Mouse (Mus musculus) embryonic fibroblast, embryonic 13.5 days (primary cell): ENCODE results near the gene D11Wsu47e. TPM values are rescaled to one million over a fixed set of nuclear protein-coding genes. Genes with fewer than 3 reads are reported as not detected.

Experiments used
- H3K27ac ChIP-seq: 2 replicates; pipeline ENCODE4 v1.5.1; 2012; ENCODE audit warnings: low read length, control low read depth, inconsistent platforms; ENCODE audit not compliant: insufficient read depth
- H3K4me1 ChIP-seq: 2 replicates; pipeline ENCODE4 v1.6.1; 2011; ENCODE audit warnings: low read length; ENCODE audit not compliant: control insufficient read depth, insufficient read depth
- H3K4me3 ChIP-seq: 2 replicates; pipeline ENCODE4 v1.5.1; 2011; ENCODE audit warnings: mild to moderate bottlenecking, control low read depth, low read length; ENCODE audit not compliant: insufficient read depth
- CTCF ChIP-seq: IDR thresholded peaks from 2 replicates; pipeline ENCODE4 v1.5.1; 2011; ENCODE audit warnings: mild to moderate bottlenecking, control low read depth, low read length, moderate library complexity, borderline replicate concordance; ENCODE audit not compliant: insufficient read depth
- POLR2A ChIP-seq: IDR thresholded peaks from 2 replicates; pipeline ENCODE4 v1.6.1; 2011; ENCODE audit warnings: low read depth, mild to moderate bottlenecking, control low read depth, low read length, moderate library complexity
- polyA plus RNA-seq: library from polyadenylated mRNA; stranded (reverse); fragments of >200 nt; gene quantifications from 2 replicates; pipeline ENCODE4 v1.2.4, GENCODE M21; 2011; ENCODE audit warnings: low read depth; ENCODE audit not compliant: missing spikeins, insufficient read length

Gene D11Wsu47e
- polyA plus RNA-seq, 1 experiment = 14.9 TPM

GRCm38 (mm10) chr11:113680954-113681353 lies 3.3 kb upstream of the D11Wsu47e start:
- H3K4me3 ChIP-seq = no peak overlapping the region
- no peak overlapping the region for H3K27ac ChIP-seq
- TF ChIP-seq CTCF (no peak), POLR2A (no peak)
- peaks cover 5% of the 10 kb centered on the region; the same call in 1 of the 2 replicates for H3K4me1 ChIP-seq

- H3K4me3 ChIP-seq = 0 out of 2 replicates have a peak overlapping the region, but pooled peaks have one; percentile 16
- H3K4me1 ChIP-seq = peaks cover 5% of the 10 kb centered on the region; the same call in 1 of the 2 replicates
Observed at GRCm38 (mm10) chr11:113681979-113682378, 2.2 kb upstream of the D11Wsu47e start.

GRCm38 (mm10) chr11:113682897-113683626 lies 1.1 kb upstream of the D11Wsu47e start:
- H3K4me1 ChIP-seq = peaks cover 5% of the 10 kb centered on the region; the same call in 1 of the 2 replicates

More at GRCm38 (mm10) chr11:113681979-113682378, 2.2 kb upstream of the D11Wsu47e start:
- H3K27ac ChIP-seq = no peak overlapping the region
- no peak for TF ChIP-seq CTCF
- no peak for TF ChIP-seq POLR2A

GRCm38 (mm10) chr11:113683627-113683956 lies 620 bp upstream of the D11Wsu47e start:
- TF ChIP-seq POLR2A (no peak), CTCF (no peak)
- H3K27ac ChIP-seq = peak overlapping the region; percentile 88
- peak overlapping the region; percentile 70 for H3K4me3 ChIP-seq

More at GRCm38 (mm10) chr11:113682897-113683626, 1.1 kb upstream of the D11Wsu47e start:
- TF ChIP-seq POLR2A (peak; percentile 50), CTCF (no peak)
- H3K4me3 ChIP-seq = peak overlapping the region; percentile 70
- peak overlapping the region; percentile 88 for H3K27ac ChIP-seq

GRCm38 (mm10) chr11:113684707-113685426 lies 655 bp downstream of the D11Wsu47e start:
- peak overlapping the region; percentile 72 for H3K4me3 ChIP-seq
- peaks cover 5% of the 10 kb centered on the region; the same call in 1 of the 2 replicates for H3K4me1 ChIP-seq
- no peak overlapping the region for H3K27ac ChIP-seq
- TF ChIP-seq POLR2A = no peak; the same call in 1 of the 2 replicates
- no peak for TF ChIP-seq CTCF

More at GRCm38 (mm10) chr11:113683627-113683956, 620 bp upstream of the D11Wsu47e start:
- H3K4me1 ChIP-seq = peaks cover 5% of the 10 kb centered on the region; the same call in 1 of the 2 replicates

GRCm38 (mm10) chr11:113687031-113687430 lies 2.8 kb downstream of the D11Wsu47e start:
- no peak overlapping the region for H3K27ac ChIP-seq

GRCm38 (mm10) chr11:113690506-113690905 lies 6.3 kb downstream of the D11Wsu47e start:
- TF ChIP-seq POLR2A (no peak), CTCF (no peak)
- no peak overlapping the region for H3K27ac ChIP-seq
- H3K4me3 ChIP-seq = no peak overlapping the region
- 0 out of 2 replicates have a peak, but pooled peaks cover 2% of the 10 kb centered on the region for H3K4me1 ChIP-seq

More at GRCm38 (mm10) chr11:113687031-113687430, 2.8 kb downstream of the D11Wsu47e start:
- H3K4me3 ChIP-seq = no peak overlapping the region
- TF ChIP-seq POLR2A (no peak), CTCF (no peak)
- 0 out of 2 replicates have a peak, but pooled peaks cover 2% of the 10 kb centered on the region for H3K4me1 ChIP-seq

- Histone ChIP-seq H3K4me1 (no peaks in the 10 kb centered on the region), H3K27ac (no peak overlapping the region), H3K4me3 (no peak overlapping the region)
- no peak for TF ChIP-seq POLR2A
- no peak for TF ChIP-seq CTCF
Observed at GRCm38 (mm10) chr11:113691318-113691717, 7.1 kb downstream of the D11Wsu47e start.

GRCm38 (mm10) chr11:113691851-113692250 lies 7.6 kb downstream of the D11Wsu47e start:
- TF ChIP-seq CTCF (no peak), POLR2A (no peak)
- Histone ChIP-seq H3K4me3 (no peak overlapping the region), H3K4me1 (no peaks in the 10 kb centered on the region), H3K27ac (no peak overlapping the region)
